Mouse (Mus musculus) MEL (cell line): ENCODE measurements around the gene D17H6S53E.
A peak's percentile ranks its signal among the peaks of the same experiment; 100 is the strongest.

Source experiments
- CTCF ChIP-seq, 3 experiments: IDR thresholded peaks in 2 of 3; conservative IDR thresholded peaks in 1 of 3; 2 replicates each; pipeline ENCODE4 v1.5.1; 2011 to 2012; ENCODE audit warnings: low read length in 3 of 3, low read depth in 2 of 3, mild to moderate bottlenecking in 2 of 3, improper control_type of control experiment in 1 of 3, inconsistent platforms in 1 of 3, mixed read lengths in 1 of 3, moderate library complexity in 1 of 3; ENCODE audit not compliant: control insufficient read depth in 1 of 3, insufficient read depth in 1 of 3, poor library complexity in 1 of 3, severe bottlenecking in 1 of 3
- E2F4 ChIP-seq: IDR thresholded peaks from 2 replicates; pipeline ENCODE4 v1.6.1; 2011; ENCODE audit warnings: low read depth, low read length, improper control_type of control experiment, borderline replicate concordance
- ELF1 ChIP-seq: IDR thresholded peaks from 2 replicates; pipeline ENCODE4 v1.6.1; 2014; ENCODE audit warnings: low read depth, mild to moderate bottlenecking, inconsistent platforms, low read length, improper control_type of control experiment, moderate library complexity
- EP300 ChIP-seq, 2 experiments: IDR thresholded peaks; 2 replicates each; pipeline ENCODE4 v1.6.1; 2011; ENCODE audit warnings: improper control_type of control experiment in 2 of 2, low read length in 2 of 2, low read depth in 1 of 2, mild to moderate bottlenecking in 1 of 2
- GATA1 ChIP-seq: IDR thresholded peaks from 2 replicates; pipeline ENCODE4 v1.6.1; 2011; ENCODE audit warnings: low read depth, low read length, improper control_type of control experiment
- MAX ChIP-seq: IDR thresholded peaks from 2 replicates; pipeline ENCODE4 v1.6.1; 2011; ENCODE audit warnings: low read length, improper control_type of control experiment
- NELFE ChIP-seq: IDR thresholded peaks from 2 replicates; pipeline ENCODE4 v1.6.1; 2011; ENCODE audit warnings: low read depth, low read length, improper control_type of control experiment
- NRF1 ChIP-seq: IDR thresholded peaks from 2 replicates; pipeline ENCODE4 v1.6.1; 2014; ENCODE audit warnings: low read depth, mild to moderate bottlenecking, inconsistent platforms, low read length, improper control_type of control experiment, moderate library complexity; ENCODE audit not compliant: poor library complexity, insufficient read depth, severe bottlenecking
- POLR2A ChIP-seq, 2 experiments: IDR thresholded peaks; 2 replicates each; pipeline ENCODE4 v1.6.1; 2011 to 2012; ENCODE audit warnings: low read length in 2 of 2, mild to moderate bottlenecking in 2 of 2, control low read depth in 1 of 2, improper control_type of control experiment in 1 of 2, low read depth in 1 of 2, moderate library complexity in 1 of 2; ENCODE audit not compliant: control insufficient read depth in 1 of 2, insufficient read depth in 1 of 2, poor library complexity in 1 of 2
- TBP ChIP-seq: IDR thresholded peaks from 2 replicates; pipeline ENCODE4 v1.8.0; 2011; ENCODE audit warnings: low read depth, low read length, improper control_type of control experiment
- TCF12 ChIP-seq: IDR thresholded peaks from 2 replicates; pipeline ENCODE4 v1.6.1; 2014; ENCODE audit warnings: low read depth, mild to moderate bottlenecking, inconsistent platforms, low read length, improper control_type of control experiment, moderate library complexity
- ZMIZ1 ChIP-seq: IDR thresholded peaks from 2 replicates; pipeline ENCODE4 v1.6.1; 2012; ENCODE audit warnings: low read depth, mild to moderate bottlenecking, inconsistent platforms, low read length, improper control_type of control experiment, moderate library complexity

- TF ChIP-seq GATA1 (peak; percentile 91), MAX (peak; percentile 55), TCF12 (peak; percentile 91), CTCF (IDR thresholded peaks at IDR 0.05 in 2 of 3, conservative IDR thresholded peaks at IDR 0.05 in 1 of 3; ENCODE audit: control insufficient read depth in 1 of 3, insufficient read depth in 1 of 3, low read depth in 2 of 3, low read length in 3 of 3, poor library complexity in 1 of 3, severe bottlenecking in 1 of 3) (no peak), POLR2A (IDR thresholded peaks at IDR 0.05; ENCODE audit: control insufficient read depth in 1 of 2, insufficient read depth in 1 of 2, low read depth in 1 of 2, low read length in 2 of 2, poor library complexity in 1 of 2) (peak in 1 of 2 experiments; percentile 53; a peak in 1 of 4 replicates), TBP (no peak; the same call in 1 of the 2 replicates), NELFE (peak; percentile 28; the same call in 1 of the 2 replicates), ZMIZ1 (no peak), E2F4 (no peak), EP300 (IDR thresholded peaks at IDR 0.05; ENCODE audit: low read depth in 1 of 2, low read length in 2 of 2) (peak; percentile 83 to 94), NRF1 (no peak), ELF1 (no peak)
These were observed 21.4 kb upstream of the D17H6S53E start for GRCm38 (mm10) chr17:35104754-35105153.
